Mouse (Mus musculus) heart, embryonic 14.5 days (tissue): ENCODE data around the gene Galnt17. TPM values are rescaled to one million over a fixed set of nuclear protein-coding genes. Genes with fewer than 3 reads are reported as not detected.

Experiments used
- ATAC-seq: fragments of 200-750 bp; cut with Nextera tagmentation; 2 replicates; pipeline ENCODE4 v1.8.0; 2017; ENCODE audit warnings: low read depth, moderate TSS enrichment; ENCODE audit not compliant: insufficient number of reproducible peaks, insufficient read depth, low FRiP score
- H3K27ac ChIP-seq, 2 experiments: fragments of 200-500 bp in 1 of 2; fragments of 300-500 bp in 1 of 2; sonication (generic) in 1 of 2; replicated peaks in 1 of 2; 2 replicates each; pipeline ENCODE4 v1.5.1; 2012 to 2014; ENCODE audit warnings: low read depth in 2 of 2, low read length in 2 of 2, control low read depth in 1 of 2, mild to moderate bottlenecking in 1 of 2, mixed read lengths in 1 of 2; ENCODE audit not compliant: control insufficient read depth in 1 of 2, insufficient read depth in 1 of 2
- H3K27me3 ChIP-seq: fragments of 300-500 bp; sonication (generic); 2 replicates; pipeline ENCODE4 v1.6.1; 2014; ENCODE audit warnings: mild to moderate bottlenecking, low read length, control low read depth; ENCODE audit not compliant: control insufficient read depth, insufficient read depth
- H3K36me3 ChIP-seq: fragments of 300-500 bp; sonication (generic); 2 replicates; pipeline ENCODE4 v1.6.1; 2014; ENCODE audit warnings: mild to moderate bottlenecking, control low read depth, low read length, mixed read lengths; ENCODE audit not compliant: control insufficient read depth, insufficient read depth
- H3K4me1 ChIP-seq, 2 experiments: fragments of 200-500 bp in 1 of 2; fragments of 300-500 bp in 1 of 2; sonication (generic) in 1 of 2; 2 replicates each; pipeline ENCODE4 v1.6.1; 2012 to 2014; ENCODE audit warnings: low read length in 2 of 2, control low read depth in 1 of 2, mixed read lengths in 1 of 2; ENCODE audit not compliant: control insufficient read depth in 2 of 2, insufficient read depth in 2 of 2
- H3K4me2 ChIP-seq: fragments of 300-500 bp; sonication (generic); 2 replicates; pipeline ENCODE4 v1.6.1; 2014; ENCODE audit warnings: mild to moderate bottlenecking, low read length
- H3K4me3 ChIP-seq, 2 experiments: fragments of 200-500 bp in 1 of 2; fragments of 300-500 bp in 1 of 2; sonication (generic) in 1 of 2; 2 replicates each; pipeline ENCODE4 v1.5.1; 2012 to 2014; ENCODE audit warnings: low read length in 2 of 2, mild to moderate bottlenecking in 2 of 2, control low read depth in 1 of 2, low read depth in 1 of 2, moderate library complexity in 1 of 2; ENCODE audit not compliant: control insufficient read depth in 1 of 2, insufficient read depth in 1 of 2
- H3K9ac ChIP-seq: fragments of 300-500 bp; sonication (generic); 2 replicates; pipeline ENCODE4 v1.6.1; 2014; ENCODE audit warnings: mild to moderate bottlenecking, low read length
- H3K9me3 ChIP-seq: fragments of 300-500 bp; sonication (generic); 2 replicates; pipeline ENCODE4 v1.6.1; 2016; ENCODE audit warnings: low read length, control low read depth; ENCODE audit not compliant: control insufficient read depth
- WGBS: fragments of 180-500 bp; shearing (Covaris S2); extraction: QIAGEN DNeasy Blood & Tissue Kit; methylation state at CpG from one replicate; pipeline ENCODE4 v1.1.7; 2014; 5-methylcytosine and 5-hydroxymethylcytosine counted together
- polyA plus RNA-seq: library from polyadenylated mRNA; unstranded; fragments of >200 nt; fragmentation: Nextera tagmentation; extraction: Ambion mirVana; gene quantifications from 2 replicates; pipeline ENCODE4 v1.2.1, GENCODE M21; 2014

Gene Galnt17
- polyA plus RNA-seq, 1 experiment from 2014 or later = 1.6 TPM

DNA sequence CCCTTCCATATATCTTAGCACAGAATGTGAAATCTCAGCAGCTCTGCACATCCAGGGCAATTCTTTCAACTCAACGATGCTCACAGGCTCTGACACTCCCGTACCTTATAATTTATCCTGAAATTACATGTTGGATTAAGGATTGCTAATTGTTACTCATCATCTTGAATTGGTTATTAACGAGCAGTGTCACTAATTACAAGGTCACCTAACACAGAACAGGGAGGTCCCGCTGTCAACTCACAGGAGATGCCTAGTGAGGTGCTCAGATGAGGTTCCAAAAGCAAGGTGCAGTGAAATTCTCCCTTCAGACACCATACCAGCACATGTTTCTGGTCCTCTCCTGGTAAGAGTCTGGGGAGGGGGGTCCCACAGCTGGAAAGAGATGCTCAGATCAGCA, 234.0 kb downstream of the Galnt17 start:
- H3K4me3 ChIP-seq = no peak overlapping the region
- no peak overlapping the region for H3K4me2 ChIP-seq
- no peaks in the 10 kb centered on the region for H3K4me1 ChIP-seq
- 81% methylated on average over 4 of the region's 4 CpGs for WGBS
- no peaks in the 10 kb centered on the region for H3K27me3 ChIP-seq
- H3K9me3 ChIP-seq = no peaks in the 10 kb centered on the region
- H3K36me3 ChIP-seq = no peaks in the 10 kb centered on the region
- H3K9ac ChIP-seq = no peak overlapping the region
- H3K27ac ChIP-seq = no peak overlapping the region
- no peak for ATAC-seq

DNA sequence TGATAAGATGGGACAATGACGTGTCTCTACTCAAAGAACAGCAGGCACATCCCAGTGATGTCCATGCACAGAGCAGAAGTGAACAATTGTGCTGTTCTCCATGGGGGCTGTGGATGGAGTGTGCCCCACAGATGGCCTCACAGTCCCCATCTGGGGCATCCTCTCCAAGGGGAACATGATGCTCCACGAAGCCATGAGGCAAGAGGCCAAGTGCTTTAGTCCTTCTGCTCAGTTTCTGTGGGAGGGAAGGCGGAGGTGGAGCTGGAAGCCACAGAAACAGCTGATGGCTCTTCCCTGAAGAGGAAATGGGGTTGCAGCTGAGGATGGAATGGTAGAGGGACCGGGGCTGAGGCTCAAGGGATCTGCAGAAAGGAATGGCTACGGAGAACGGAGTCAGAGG, 243.1 kb downstream of the Galnt17 start:
- WGBS = 82% methylated on average over 6 of the region's 6 CpGs
- no peak overlapping the region for H3K4me2 ChIP-seq
- no peaks in the 10 kb centered on the region for H3K4me1 ChIP-seq
- H3K4me3 ChIP-seq = no peak overlapping the region
- ATAC-seq = no peak
- H3K27ac ChIP-seq = no peak overlapping the region
- no peaks in the 10 kb centered on the region for H3K9me3 ChIP-seq
- H3K27me3 ChIP-seq = no peaks in the 10 kb centered on the region
- no peaks in the 10 kb centered on the region for H3K36me3 ChIP-seq
- no peak overlapping the region for H3K9ac ChIP-seq

DNA sequence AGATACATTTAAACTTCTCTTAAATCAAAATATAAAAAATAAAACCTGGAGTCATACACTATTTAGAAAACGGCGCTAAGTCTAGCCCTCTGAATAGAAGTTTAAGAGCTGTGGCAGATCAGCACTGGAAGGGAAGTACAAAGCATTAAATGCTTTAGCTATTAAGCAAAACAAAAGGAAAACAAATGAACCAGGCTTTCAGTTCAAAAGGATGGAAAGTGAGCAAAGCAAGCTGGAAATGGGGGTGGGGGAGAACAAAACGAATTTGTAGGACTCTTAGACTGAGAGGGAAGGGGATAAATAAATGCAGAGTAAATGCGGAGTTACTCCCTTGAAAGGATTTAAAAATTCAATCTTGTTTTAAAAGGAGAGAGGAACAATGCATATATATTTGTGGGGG, 259.8 kb downstream of the Galnt17 start:
- Histone ChIP-seq H3K27ac (no peak overlapping the region), H3K27me3 (no peaks in the 10 kb centered on the region), H3K4me2 (no peak overlapping the region), H3K4me1 (no peaks in the 10 kb centered on the region), H3K36me3 (no peaks in the 10 kb centered on the region), H3K4me3 (no peak overlapping the region), H3K9me3 (no peaks in the 10 kb centered on the region), H3K9ac (no peak overlapping the region)
- no peak for ATAC-seq
- WGBS = 62% methylated on average over 4 of the region's 4 CpGs

DNA sequence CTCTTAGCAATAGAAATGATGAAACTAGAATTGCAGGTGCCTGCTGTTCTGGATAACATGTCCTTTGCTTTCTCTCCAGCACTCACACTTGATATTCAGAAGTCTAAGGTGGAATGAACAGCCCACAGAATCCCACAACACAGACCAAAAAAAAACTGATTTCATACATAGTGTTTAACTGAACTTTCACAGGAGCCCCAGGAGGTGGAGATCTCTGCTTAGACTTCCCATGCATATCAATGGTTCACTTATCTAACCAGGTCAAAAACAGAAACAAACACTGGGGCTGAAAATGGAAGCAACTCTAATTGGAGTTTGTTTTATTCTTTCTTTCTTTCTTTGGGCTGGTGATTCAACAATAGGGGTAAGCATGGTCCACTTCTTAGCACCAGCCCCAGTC, 265.2 kb downstream of the Galnt17 start:
- no peak overlapping the region for H3K27ac ChIP-seq
- no peak overlapping the region for H3K4me2 ChIP-seq
- no peak for ATAC-seq
- no peaks in the 10 kb centered on the region for H3K27me3 ChIP-seq
- H3K4me1 ChIP-seq = no peaks in the 10 kb centered on the region
- no peaks in the 10 kb centered on the region for H3K9me3 ChIP-seq
- H3K4me3 ChIP-seq = no peak overlapping the region
- H3K36me3 ChIP-seq = no peaks in the 10 kb centered on the region
- H3K9ac ChIP-seq = no peak overlapping the region

DNA sequence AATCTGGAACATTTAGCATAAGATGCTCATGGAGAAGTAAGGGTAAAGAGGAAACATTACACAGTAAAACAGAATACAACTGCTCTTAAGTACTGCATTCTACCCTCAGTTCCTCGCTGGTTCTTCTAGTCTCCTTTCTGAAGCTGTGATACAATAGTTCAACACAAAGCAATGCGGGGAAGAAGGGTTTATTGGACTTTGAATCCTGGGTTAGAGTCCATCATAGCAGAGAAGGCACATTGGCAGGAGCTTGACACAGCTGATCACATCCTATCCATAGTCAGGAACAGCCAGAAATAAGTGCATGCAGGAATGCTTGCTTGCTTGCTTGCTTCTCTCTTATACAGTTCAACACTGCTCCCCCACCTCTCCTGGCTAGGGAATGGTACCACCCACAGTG, 267.9 kb downstream of the Galnt17 start:
- H3K4me2 ChIP-seq = no peak overlapping the region
- no peak overlapping the region for H3K4me3 ChIP-seq
- H3K27me3 ChIP-seq = no peaks in the 10 kb centered on the region
- H3K36me3 ChIP-seq = no peaks in the 10 kb centered on the region
- H3K4me1 ChIP-seq = no peaks in the 10 kb centered on the region
- H3K9me3 ChIP-seq = no peaks in the 10 kb centered on the region
- 82% methylated on average over 2 of the region's 2 CpGs for WGBS
- ATAC-seq = no peak
- H3K9ac ChIP-seq = no peak overlapping the region
- no peak overlapping the region for H3K27ac ChIP-seq

DNA sequence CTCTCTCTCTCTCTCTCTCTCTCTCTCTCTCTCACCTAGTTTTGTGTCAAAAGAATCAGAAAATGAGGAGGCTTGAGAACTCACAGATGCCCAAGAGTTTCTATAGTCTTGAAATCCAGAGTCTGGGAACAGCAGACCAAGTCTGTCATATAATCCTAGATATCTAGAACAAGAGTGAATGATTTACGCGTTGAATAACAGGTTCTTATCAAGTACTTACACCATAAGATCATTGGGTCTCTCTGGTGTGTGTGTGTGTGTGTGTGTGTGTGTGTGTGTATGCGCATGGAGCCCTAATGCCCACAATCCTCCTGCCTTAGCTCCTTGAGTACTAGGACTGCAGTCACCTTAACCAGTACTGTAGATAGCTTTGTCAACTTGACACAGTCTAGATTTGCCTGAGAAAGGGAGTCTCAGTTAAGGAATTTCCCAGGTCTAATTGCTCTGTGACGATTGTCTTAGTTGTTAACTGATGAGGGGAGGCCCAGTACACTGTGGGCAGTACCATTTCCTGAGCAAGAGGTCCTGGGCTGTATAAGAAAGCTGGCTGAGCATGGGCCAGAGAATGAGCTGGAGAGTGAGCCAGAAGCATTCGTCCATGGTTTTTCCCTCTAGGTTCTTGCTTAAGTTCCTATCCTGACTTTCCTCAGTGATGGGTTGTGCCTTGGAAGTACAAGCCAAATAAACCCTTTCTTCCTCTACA, 268.5 kb downstream of the Galnt17 start:
- ATAC-seq = no peak
- H3K4me2 ChIP-seq = no peak overlapping the region
- H3K9me3 ChIP-seq = no peaks in the 10 kb centered on the region
- H3K4me3 ChIP-seq = no peak overlapping the region
- H3K27me3 ChIP-seq = no peaks in the 10 kb centered on the region
- no peak overlapping the region for H3K27ac ChIP-seq
- H3K4me1 ChIP-seq = no peaks in the 10 kb centered on the region
- 75% methylated on average over 5 of the region's 5 CpGs for WGBS
- H3K9ac ChIP-seq = no peak overlapping the region
- no peaks in the 10 kb centered on the region for H3K36me3 ChIP-seq

DNA sequence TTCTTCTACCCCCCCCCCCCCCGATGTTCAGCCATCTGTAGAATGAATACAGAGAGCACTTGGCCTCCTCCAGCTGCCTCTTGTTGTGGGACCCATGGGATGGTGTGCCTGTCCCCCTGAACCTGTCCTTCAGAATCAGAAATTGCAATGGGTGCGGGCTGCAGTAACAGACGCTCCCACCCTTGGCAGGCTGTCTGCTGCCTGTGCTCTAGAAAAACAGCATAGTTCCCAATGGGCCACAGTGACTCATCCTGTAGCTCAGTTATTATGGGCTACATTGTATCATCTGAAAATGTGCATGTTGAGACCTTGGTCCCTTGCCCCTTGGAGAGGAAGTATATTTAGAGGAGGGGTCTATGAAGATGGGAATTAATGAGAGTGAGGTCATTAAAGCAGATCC, 283.8 kb downstream of the Galnt17 start:
- Histone ChIP-seq H3K27ac (no peak overlapping the region), H3K27me3 (no peaks in the 10 kb centered on the region), H3K9me3 (no peaks in the 10 kb centered on the region), H3K4me1 (no peaks in the 10 kb centered on the region), H3K36me3 (no peaks in the 10 kb centered on the region), H3K4me2 (no peak overlapping the region), H3K4me3 (no peak overlapping the region), H3K9ac (no peak overlapping the region)
- WGBS = 74% methylated on average over 3 of the region's 3 CpGs
- ATAC-seq = no peak

DNA sequence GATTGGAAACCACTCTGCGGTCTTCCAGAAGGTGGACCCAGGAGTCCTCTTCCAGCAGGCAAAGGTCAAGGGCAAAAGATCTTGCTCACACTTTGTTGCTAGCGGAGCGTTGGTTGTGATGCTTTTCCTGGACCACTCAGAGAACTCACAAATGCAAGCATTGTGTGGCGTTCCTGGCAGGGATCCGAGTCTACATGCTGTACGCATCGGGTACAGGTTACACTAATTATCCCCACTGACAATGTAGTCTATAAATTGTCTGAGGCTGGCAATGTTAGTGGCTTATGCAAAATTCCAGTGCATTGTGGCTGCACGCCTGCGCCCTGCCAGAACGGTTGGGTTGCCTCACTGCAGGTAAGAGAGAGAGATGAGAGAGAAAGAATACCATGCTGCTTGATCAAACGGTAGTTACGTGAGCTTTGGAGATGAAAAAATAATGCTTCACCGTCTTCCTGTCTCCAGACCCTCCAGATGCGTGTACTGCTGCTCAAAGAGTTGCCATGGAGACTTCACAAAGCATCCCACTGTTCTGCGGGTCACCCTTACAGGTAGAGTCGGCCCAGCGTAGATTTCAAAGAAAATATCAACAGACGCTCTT, 285.8 kb downstream of the Galnt17 start:
- Histone ChIP-seq H3K27ac (no peak overlapping the region), H3K4me3 (no peak overlapping the region), H3K4me1 (no peaks in the 10 kb centered on the region), H3K36me3 (no peaks in the 10 kb centered on the region), H3K9me3 (no peaks in the 10 kb centered on the region), H3K4me2 (no peak overlapping the region), H3K27me3 (no peaks in the 10 kb centered on the region), H3K9ac (no peak overlapping the region)
- no peak for ATAC-seq
- WGBS = 82% methylated on average over 18 of the region's 18 CpGs
